Mouse (Mus musculus): ENCODE measurements at regions not wholly inside any gene's neighbourhood (a gene's known extent, or its start where the extent isn't known, plus 50 kb on each side); places are given as distances from the start of the nearest gene placed in this dataset.
A peak's percentile ranks its signal among the peaks of the same experiment; 100 is the strongest.

DNA sequence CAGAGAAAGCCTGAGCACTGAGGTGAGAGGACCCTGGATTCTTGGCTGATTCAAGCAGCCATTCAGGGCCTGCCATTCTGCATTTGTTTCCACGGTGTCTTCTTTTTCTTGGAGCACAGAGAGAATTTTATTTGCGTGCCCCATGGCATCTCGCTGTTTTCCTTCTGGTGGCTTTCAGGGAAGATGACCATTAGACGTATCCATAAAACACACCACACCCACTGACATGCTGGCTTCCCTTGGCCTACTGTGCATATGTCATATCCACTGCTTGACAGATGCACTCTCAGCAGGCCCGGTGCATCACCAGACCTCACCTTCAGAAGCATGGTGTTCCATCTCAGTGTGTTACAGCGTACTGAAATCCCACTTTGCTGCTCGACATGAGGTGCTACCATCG lies 131.0 kb upstream of the Cnr1 start:
- no peak for DNase-seq (ENCODE audit: low read depth)

DNA sequence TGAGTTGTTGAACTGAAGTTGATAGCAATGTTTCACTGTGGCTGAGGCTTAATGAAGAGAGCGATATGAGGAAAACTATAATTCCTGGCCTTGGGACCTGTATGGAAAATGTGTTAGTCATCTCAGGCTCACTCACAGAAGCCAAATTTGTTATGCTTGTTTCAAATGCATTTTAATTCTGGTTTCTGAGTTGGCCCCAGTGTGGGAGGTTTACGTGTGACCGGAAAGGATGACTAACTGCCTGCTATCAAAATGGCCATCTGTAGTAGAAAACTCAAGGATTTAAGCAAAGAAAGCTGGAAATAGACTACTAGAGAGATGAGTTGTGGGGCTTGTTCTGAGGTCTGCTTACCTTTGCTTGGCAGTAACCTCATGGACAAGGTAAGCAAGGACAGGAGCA lies 128.9 kb upstream of the Cnr1 start:
- no peak for DNase-seq (ENCODE audit: low read depth)

DNA sequence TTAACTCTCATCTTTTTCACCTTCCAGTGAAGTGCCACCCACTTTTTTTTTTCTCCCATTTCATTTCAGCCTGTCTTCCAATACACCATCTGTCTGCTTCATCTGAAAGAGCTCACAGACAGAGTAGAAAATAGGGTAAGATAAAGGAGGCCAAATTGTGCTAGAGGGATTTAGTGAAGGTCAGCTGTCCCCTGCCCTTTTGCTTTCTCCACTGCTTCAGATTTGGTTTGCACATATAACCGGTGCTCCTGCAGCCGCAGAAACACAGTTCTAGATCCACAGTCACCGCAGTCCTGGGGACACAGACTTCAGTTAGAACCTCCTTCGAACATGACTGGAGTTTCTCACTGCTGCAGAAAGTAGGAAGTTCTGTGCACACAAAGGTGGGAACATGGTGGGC lies 126.4 kb upstream of the Cnr1 start:
- DNase-seq (ENCODE audit: low read depth), result no peak

DNA sequence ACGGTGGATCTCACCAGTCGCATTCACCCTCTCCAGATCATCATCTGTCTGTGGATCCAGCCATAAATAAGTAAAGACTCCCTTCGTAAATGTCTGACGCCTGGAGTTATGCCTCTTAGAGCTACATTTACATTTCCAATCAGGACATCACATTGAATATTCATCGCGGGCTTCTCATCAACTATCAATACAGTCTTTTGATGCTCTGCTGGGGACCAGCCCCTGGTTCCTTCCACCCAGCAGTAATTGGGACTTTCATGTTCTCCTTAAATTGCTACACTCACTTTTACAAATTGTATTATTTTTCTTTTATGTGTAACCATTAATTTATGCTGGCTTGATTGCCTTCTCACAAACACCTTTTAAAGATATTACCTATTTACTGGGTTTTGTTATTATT lies 125.7 kb upstream of the Cnr1 start:
- no peak for DNase-seq (ENCODE audit: low read depth)

DNA sequence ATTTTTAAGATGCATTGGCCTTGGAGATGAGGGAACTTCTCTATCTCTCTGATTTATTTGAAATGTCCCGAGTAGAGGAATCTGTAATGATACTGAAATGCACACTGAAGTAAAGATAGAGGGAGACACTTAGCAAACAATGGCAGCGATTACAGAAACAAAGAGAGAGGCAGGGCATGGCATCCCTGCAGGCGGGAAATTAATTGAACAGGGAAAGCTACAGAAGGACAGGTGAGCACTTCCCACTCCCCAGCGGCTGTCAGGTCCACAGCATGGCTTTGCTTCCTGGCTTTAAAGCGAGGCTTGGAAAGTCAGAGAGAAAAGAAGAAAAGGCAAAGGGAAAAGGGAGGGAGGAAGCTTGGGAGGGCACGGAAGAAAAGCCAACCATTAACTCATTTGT lies 125.3 kb upstream of the Cnr1 start:
- DNase-seq (ENCODE audit: low read depth), result no peak

DNA sequence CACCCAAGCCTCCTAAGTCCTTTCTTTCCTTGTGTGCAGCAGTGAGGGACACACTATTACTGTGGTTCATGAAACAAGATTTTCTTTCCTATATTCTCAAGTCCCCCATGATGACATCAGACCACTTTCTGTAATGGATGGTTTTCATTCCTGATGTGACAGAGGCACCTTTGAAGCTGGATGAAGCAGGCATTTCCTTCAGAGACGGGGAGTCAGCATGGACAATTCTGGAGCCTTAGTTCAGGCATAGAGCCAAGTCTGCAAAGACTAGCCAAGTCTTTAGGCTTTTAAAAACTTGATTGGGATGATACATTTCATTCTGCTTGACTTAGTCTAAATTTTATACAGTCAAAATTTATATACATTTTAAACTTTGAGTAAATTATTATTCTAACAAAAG lies 124.6 kb upstream of the Cnr1 start:
- DNase-seq (ENCODE audit: low read depth), result peak; percentile 4

DNA sequence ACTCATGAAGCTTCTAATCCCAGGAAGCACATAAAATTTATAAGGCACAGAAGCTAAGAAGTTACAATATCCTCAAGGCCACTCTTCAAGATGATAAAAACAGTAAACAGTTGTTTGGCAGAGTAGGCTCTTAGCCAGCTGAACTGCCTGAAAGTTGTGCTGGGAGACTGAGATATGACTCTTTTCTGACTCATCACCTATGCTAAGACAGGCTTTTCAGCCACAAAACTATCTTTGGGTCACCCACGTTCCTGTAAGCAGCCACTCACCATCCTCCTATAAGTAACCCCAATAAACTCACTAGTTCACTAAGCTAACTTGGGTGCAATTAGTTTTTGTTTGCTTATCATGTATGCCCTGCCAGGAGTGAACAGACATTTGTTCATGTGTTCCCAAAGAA lies 112.1 kb upstream of the Cnr1 start:
- DNase-seq (ENCODE audit: low read depth), result no peak

DNA sequence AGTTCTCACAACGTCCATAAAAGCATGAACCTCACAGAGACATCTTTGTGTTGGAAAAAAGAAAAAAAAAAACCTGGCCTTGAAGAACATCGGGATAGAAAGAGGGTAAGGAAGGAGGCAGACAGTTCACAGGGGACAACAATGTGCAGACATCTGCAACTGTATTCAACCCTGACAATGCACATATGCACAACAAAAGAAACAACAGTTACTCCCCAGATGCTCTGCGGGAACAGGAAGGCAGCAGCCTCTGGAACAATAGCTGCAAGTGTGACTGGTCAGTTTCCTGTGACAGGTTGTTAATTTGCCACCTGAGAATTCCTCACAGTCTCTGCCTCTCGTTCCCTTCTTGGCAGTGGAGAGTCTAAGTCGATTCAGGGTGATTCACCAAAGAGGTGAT lies 100.5 kb upstream of the Cnr1 start:
- no peak for DNase-seq (ENCODE audit: low read depth)

DNA sequence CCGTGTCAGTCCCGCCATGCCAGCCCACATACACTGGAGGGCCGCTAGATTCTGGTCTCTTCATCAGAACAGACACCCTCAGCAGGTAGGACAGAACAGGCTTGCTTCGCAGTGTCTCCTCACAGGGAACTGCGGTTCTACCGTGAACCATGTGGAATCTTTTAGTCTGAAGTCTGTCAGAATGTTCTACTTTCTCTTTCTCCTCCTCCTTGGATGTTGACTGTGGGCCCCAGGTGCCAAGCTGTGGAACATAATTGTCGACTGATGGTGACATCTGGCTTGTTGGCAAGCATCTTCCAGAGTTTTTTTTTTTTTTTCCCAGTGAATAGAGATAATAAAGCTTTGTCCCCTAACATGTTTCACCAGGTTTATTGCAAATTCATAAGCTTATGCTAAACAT lies 91.3 kb upstream of the Cnr1 start:
- DNase-seq (ENCODE audit: low read depth), result no peak

DNA sequence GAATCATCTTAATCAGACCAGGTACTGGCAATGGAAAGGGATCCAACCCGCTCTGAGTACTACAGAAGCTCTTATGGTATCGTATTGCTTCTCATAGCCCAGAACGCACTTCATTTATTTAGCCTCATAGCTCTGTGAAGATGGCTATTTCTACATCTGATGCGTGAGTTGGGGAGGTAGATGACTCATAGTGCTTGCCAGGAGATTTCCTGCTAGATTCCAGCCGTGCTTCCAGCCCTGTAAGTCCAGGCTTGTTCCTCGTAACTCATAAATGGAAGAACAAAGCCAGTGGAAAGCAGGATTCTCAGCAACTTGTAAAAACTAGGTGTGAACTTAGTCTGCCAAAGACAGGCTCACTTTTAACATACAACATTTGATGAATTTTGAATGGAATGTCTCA lies 86.0 kb upstream of the Cnr1 start:
- no peak for DNase-seq (ENCODE audit: low read depth)

DNA sequence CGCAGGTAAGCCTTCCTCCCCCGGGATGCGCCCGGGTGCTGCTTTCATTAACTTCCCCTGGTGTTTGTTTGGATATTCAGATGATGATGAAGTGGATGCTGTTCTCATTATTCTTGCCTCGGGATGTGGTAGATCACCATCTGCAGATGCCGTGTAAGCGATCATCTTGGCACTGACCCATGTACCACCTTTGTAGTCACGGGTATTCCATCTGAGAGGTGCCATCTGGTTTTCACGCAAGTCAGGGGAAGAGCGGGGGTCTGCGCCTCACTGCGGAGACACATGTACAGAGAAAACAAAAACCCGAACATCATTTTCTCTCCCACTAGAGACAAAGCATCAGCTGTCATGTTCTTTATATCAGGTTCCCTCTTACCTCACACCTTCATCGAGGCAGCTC lies 84.3 kb upstream of the Cnr1 start:
- no peak for DNase-seq (ENCODE audit: low read depth)

DNA sequence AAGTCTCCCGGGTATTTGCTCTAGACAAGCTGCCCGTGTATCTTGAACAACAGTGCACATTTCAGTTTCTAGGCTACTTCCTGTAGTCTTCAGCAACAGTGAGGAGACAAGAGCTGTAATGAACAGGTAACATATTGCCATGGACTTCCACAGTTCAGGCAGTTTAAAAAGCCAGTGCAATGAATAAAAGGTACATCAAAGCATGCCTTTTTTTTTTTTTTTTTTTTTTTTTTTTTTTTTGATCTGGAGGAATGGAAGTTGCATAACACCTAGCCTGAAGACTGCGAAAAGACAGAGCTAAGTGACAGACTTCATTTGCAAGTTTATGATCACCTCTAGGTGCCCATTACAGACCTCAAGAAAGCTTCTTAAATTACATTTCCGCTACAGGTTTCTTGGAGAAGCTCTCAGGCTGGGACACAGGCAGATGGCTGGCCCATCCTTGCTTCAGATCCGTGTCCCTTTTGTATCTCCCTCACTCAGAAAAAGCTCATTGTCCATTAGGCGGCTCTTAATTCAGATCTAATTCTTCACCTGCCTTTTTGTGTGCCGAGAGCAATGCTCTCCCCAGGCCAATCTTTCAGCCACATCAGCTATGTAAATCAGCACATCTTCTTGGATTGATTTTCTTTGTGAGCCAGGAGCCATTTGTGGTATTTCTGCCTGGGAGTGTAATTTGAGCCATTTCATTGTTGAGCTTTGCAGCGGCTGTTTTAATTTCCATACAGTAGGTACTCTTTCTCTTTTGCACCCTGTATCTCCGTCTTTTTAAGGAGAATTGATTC lies 78.6 kb upstream of the Cnr1 start:
- DNase-seq (ENCODE audit: low read depth), result no peak

DNA sequence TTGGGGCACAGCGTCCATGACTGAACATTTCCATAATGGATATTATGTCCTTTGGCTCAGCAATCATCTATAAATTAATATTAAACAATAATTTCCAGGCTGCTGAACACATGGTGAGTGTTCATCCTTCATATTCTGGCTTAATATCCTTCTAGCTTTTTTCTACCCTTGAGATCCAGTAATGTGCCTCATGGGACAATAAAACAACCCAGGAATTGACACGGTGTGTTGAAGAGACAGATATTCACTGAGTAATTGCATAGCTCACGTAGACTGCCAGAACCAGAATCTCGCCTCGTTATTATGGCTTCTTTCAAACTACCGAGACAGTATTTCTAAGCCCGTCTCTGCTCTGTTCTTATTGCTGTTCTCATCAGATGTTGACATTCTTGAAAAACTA lies 74.1 kb upstream of the Cnr1 start:
- no peak for DNase-seq (ENCODE audit: low read depth)

DNA sequence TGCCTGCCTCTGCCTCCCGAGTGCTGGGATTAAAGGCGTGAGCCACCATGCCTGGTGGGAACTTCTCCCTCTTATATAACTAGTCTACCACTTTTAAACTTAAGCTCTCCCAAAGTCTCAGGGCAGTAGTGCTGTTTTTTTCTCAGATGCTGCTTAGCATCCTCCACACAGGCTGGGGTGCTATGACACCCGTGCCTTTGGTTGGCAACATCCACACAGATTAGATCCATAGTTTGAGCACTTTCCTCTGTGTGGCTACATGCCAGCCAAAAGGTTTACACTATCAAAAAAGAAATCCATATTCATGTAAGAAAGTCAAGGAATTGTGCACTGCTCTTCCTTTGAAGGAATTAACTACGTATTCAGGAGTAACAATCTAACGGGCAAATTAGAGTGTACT lies 72.1 kb upstream of the Cnr1 start:
- no peak for DNase-seq (ENCODE audit: low read depth)

DNA sequence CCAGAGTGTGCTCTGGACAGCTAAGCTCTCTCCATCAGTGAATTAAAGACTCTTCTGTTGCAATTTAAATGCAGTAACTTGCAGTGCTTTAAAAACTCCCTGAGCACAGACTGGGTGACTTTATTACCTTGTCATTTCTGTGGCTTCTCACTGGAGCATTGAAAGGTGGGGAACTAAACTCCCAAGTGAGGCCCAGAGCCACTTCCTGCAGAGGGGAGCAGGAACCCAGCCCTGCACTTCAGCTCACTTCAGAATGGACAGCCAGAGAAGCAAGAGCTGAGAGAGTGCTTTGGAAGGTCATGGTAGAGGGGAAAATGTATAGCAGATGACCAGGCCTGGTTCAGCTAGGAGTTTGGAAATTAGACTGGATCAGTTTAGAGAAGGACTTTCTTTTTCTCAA lies 69.3 kb upstream of the Cnr1 start:
- DNase-seq (ENCODE audit: low read depth), result no peak

DNA sequence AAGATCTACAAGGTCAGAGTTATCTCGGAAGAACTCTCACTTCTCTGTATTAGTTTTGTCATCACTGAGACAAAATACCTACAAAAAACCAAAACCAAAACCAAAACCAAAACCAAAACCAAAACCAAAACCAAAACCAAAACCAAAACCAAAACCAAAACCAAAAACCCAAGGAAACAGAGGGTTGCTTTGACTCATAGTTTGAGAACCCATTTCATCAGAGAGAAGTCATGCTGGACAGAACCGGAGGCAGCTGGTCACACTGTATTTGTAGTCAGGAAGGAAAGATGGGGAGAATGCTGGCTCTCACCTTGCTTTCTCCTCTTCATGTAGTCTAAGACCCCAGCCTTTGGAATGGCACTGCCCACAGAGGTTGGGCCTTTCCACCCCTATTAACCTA lies 57.3 kb upstream of the Cnr1 start:
- DNase-seq (ENCODE audit: low read depth), result no peak

DNA sequence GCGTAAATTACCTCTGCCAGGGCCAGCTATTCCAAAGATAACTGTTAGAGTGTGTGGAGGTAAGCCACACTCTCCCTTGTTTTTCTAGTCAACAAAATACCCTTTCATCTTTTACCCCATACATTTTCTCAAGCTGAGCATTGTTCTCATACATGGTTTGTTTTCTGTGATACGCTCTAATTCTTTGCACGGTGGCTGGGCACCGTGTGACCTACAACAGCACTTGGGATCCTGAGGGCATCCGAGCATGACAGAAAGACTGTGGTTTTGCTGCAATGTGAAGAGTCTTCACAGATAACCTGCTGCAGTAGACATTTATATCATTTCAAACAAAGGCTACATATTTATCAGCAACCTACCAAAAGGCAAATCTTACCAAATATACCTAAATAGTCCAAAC lies 55.1 kb upstream of the Cnr1 start:
- no peak for DNase-seq (ENCODE audit: low read depth)
